Mouse (Mus musculus) kidney, adult 10 weeks (tissue): ENCODE measurements around the gene Vmn1r193. TPM values are rescaled to one million over a fixed set of nuclear protein-coding genes. Genes with fewer than 3 reads are reported as not detected.

Experiments
- polyA plus RNA-seq: library from polyadenylated mRNA; stranded (reverse); fragments of 350-450 nt; fragmentation: Illumina TruSeq; extraction: RNeasy Lipid Tissue Mini Kit (QIAGEN cat#74804); gene quantifications from one replicate; pipeline ENCODE4 v1.2.3, GENCODE M21; 2014; ENCODE audit warnings: low read depth, low replicate concordance

Gene Vmn1r193
- not detected for polyA plus RNA-seq

GRCm38 (mm10) chr13:22223060-22223459 is at the start of gene Vmn1r193:
Gene Vmn1r193, minus strand, starts transcription at chr13:22223160.

DNA sequence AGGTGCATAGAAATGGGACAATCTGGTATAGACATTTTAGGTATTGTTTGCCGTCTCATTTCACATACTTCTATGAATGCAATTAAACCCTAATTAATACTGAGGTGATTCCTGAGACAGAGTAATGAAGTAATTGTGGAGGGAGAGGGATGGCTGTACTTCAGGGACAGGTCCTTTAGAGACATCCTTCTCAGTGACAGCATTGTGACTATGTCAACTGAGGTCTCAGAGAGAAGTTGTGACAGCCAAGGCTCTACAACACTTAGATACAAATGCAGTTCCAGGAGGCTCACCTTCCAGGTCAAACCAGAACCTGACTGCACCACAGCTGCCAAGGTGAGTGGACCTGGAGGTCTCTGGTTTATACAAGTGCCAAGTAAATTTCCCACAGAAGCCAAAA is 47.3 kb upstream of the Vmn1r193 start, which contains the start of gene Vmn1r195:
TSS of gene Vmn1r195 (plus strand) at position 301 of the 400 bp plus-strand sequence.

DNA sequence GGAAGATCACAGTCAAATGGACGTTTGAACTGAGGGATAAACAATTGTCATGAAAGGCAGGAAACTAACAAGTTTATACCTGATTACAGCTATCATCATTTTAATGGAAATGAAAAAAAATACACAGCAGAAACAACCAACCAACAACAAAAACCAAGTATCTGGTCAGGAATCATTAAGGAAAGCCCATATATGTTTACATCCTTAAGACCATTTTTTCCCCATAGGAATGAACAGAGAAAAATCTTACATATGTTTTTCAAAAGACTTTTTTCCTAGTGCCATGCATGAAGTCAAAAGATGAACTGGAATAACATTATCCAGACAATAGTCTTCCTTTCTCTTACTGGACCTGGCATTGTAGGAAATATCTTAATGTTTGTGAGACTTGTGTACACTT is 21.0 kb upstream of the Vmn1r193 start, which contains the start of gene Vmn1r194:
TSS of gene Vmn1r194 (plus strand) at position 301 of the 400 bp plus-strand sequence.

DNA sequence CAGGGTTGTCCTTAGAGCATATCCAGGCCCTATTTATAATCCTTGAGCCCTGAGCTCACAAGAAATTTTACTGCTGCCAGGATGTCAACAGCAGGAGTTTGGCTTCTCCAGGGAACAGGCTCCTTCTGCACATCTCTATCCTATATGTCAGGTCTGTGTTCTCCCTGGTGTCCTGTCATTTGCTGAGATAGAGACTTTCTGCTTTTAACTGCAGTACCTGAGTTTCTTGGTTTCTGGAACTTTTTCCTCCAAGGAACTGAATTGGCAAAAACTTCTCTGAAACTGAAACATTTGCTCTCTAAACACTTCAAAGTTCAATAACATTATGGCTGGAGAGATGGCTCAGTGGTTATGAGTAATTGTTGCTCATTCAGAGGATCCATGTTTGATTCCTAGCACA is 31.9 kb downstream of the Vmn1r193 start, which contains the start of gene Vmn1r192:
TSS of gene Vmn1r192 (minus strand) at position 101 of the 400 bp plus-strand sequence.

DNA sequence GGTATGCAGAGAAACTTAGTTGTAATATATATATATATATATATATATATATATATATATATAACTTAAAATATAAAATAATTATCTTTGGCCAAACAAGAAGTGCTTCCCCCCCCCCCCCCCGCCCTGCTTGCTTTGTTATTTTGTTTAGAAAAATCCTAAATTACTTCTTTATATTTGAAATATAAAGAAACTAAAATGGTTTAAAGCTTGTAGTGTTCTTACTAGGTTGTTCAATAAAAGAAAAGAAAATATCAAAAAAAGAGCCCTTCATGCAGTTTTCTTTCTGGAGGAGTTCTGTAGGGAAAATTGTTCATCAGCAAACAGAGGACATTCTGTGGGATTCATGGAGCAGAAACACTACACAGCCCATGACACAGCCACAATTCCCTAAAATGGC is 39.1 kb downstream of the Vmn1r193 start, which contains the start of gene Vmn1r191:
TSS of gene Vmn1r191 (minus strand) at position 101 of the 400 bp plus-strand sequence.

Other genes starting within 250 kb of the Vmn1r193 start
- gene Pom121l2, start 242.0 kb downstream of the Vmn1r193 start, polyA plus RNA-seq, result not detected
- not detected for gene Prss16, start 213.4 kb downstream of the Vmn1r193 start, polyA plus RNA-seq
- not detected for gene Hist1h2ah, start 187.6 kb downstream of the Vmn1r193 start, polyA plus RNA-seq
- not detected for gene Hist1h2bk, start 187.3 kb downstream of the Vmn1r193 start, polyA plus RNA-seq
- gene Hist1h4i, start 181.8 kb downstream of the Vmn1r193 start, polyA plus RNA-seq, result 3.4 TPM
- not detected for gene Hist1h2ag, start 180.2 kb downstream of the Vmn1r193 start, polyA plus RNA-seq
- not detected for gene Hist1h2bj, start 179.9 kb downstream of the Vmn1r193 start, polyA plus RNA-seq
- gene Vmn1r188, start 138.7 kb downstream of the Vmn1r193 start, polyA plus RNA-seq, result not detected
- gene Vmn1r189, start 117.3 kb downstream of the Vmn1r193 start, polyA plus RNA-seq, result not detected
- not detected for gene Vmn1r191, start 39.2 kb downstream of the Vmn1r193 start, polyA plus RNA-seq
- not detected for gene Vmn1r192, start 32.0 kb downstream of the Vmn1r193 start, polyA plus RNA-seq
- gene Vmn1r194, start 21.1 kb upstream of the Vmn1r193 start, polyA plus RNA-seq, result not detected
- not detected for gene Vmn1r195, start 47.4 kb upstream of the Vmn1r193 start, polyA plus RNA-seq
- not detected for gene Vmn1r196, start 66.8 kb upstream of the Vmn1r193 start, polyA plus RNA-seq
- not detected for gene Vmn1r197, start 101.4 kb upstream of the Vmn1r193 start, polyA plus RNA-seq
- gene Vmn1r198, start 127.2 kb upstream of the Vmn1r193 start, polyA plus RNA-seq, result not detected
- gene Vmn1r199, start 156.7 kb upstream of the Vmn1r193 start, polyA plus RNA-seq, result not detected
- not detected for gene Vmn1r200, start 167.2 kb upstream of the Vmn1r193 start, polyA plus RNA-seq
- gene Vmn1r201, start 248.8 kb upstream of the Vmn1r193 start, polyA plus RNA-seq, result not detected